Mouse (Mus musculus) neutrophil, adult 65 days (primary cell): Measurements from ENCODE around the gene Psmd7. TPM values are rescaled to one million over a fixed set of nuclear protein-coding genes. Genes with fewer than 3 reads are reported as not detected.

Source experiments
- total RNA-seq: library from RNA; stranded (reverse); gene quantifications from 2 replicates; pipeline ENCODE4 v1.2.4, GENCODE M21; 2023

Psmd7 gene
- 24.3 and 25.1 TPM in 2 replicates for total RNA-seq

GRCm38 (mm10) chr8:107587995-107588780 lies at the start of gene Psmd7:
Psmd7 (minus strand) TSS chr8:107588464.

Other genes with a start within 250 kb of the Psmd7 start
- gene Nqo1, start 185.3 kb downstream of the Psmd7 start, total RNA-seq, result 1.4 and 2.6 TPM in 2 replicates
- 13.5 and 14.4 TPM in 2 replicates for gene Nob1, start 163.4 kb downstream of the Psmd7 start, total RNA-seq
- 134 and 171 TPM in 2 replicates for gene Wwp2, start 152.1 kb downstream of the Psmd7 start, total RNA-seq